Mouse (Mus musculus) embryonic facial prominence, embryonic 11.5 days (tissue): ENCODE measurements at regions not wholly inside any gene's neighbourhood (a gene's known extent, or its start where the extent isn't known, plus 50 kb on each side); places are given as distances from the start of the nearest gene placed in this dataset.

Experiments used
- ATAC-seq: fragments of 200-750 bp; cut with Nextera tagmentation; replicated peaks from 2 replicates; pipeline ENCODE4 v1.8.0; 2017; ENCODE audit warnings: low read depth; ENCODE audit not compliant: insufficient number of reproducible peaks, low FRiP score, low TSS enrichment
- DNase-seq: peaks from one replicate; pipeline ENCODE4 v3.0.0-alpha.2; 2015; ENCODE audit warnings: low spot score
- H3K27ac ChIP-seq: fragments of 300-500 bp; sonication (generic); replicated peaks from 2 replicates; pipeline ENCODE4 v1.5.1; 2014; ENCODE audit warnings: mild to moderate bottlenecking, low read depth, low read length, control low read depth
- H3K27me3 ChIP-seq: fragments of 300-500 bp; sonication (generic); 2 replicates; pipeline ENCODE4 v1.6.1; 2014; ENCODE audit warnings: mild to moderate bottlenecking, low read length, moderate library complexity, mixed read lengths; ENCODE audit not compliant: control insufficient read depth, insufficient read depth
- H3K36me3 ChIP-seq: fragments of 300-500 bp; sonication (generic); replicated peaks from 2 replicates; pipeline ENCODE4 v1.6.1; 2014; ENCODE audit warnings: low read depth, mild to moderate bottlenecking, low read length, moderate library complexity, mixed read lengths; ENCODE audit not compliant: control insufficient read depth, insufficient read depth
- H3K4me1 ChIP-seq: fragments of 300-500 bp; sonication (generic); 2 replicates; pipeline ENCODE4 v1.6.1; 2014; ENCODE audit warnings: low read length, mixed read lengths; ENCODE audit not compliant: control insufficient read depth, insufficient read depth
- H3K4me2 ChIP-seq: fragments of 300-500 bp; sonication (generic); 2 replicates; pipeline ENCODE4 v1.6.1; 2014; ENCODE audit warnings: low read depth, mild to moderate bottlenecking, control low read depth, low read length, moderate library complexity
- H3K4me3 ChIP-seq: fragments of 300-500 bp; sonication (generic); 2 replicates; pipeline ENCODE4 v1.5.1; 2014; ENCODE audit warnings: low read depth, low read length, control low read depth
- H3K9ac ChIP-seq: fragments of 300-500 bp; sonication (generic); replicated peaks from 2 replicates; pipeline ENCODE4 v1.6.1; 2014; ENCODE audit warnings: mild to moderate bottlenecking, control low read depth, low read length
- H3K9me3 ChIP-seq: fragments of 300-500 bp; sonication (generic); replicated peaks from 2 replicates; pipeline ENCODE4 v1.6.1; 2016; ENCODE audit warnings: mild to moderate bottlenecking, low read length, inconsistent platforms, mixed read lengths; ENCODE audit not compliant: control insufficient read depth
- WGBS: fragments of 180-500 bp; shearing (Covaris S2); extraction: QIAGEN DNeasy Blood & Tissue Kit; methylation state at CpG from one replicate; pipeline ENCODE4 v1.1.7; 2014; 5-methylcytosine and 5-hydroxymethylcytosine counted together

- Histone ChIP-seq H3K27me3 (no peaks in the 10 kb centered on the region), H3K4me3 (no peak overlapping the region), H3K4me2 (no peak overlapping the region), H3K4me1 (peaks cover 1% of the 10 kb centered on the region; the same call in 1 of the 2 replicates), H3K9me3 (no peaks in the 10 kb centered on the region), H3K9ac (no peak overlapping the region), H3K36me3 (no peaks in the 10 kb centered on the region), H3K27ac (no peak overlapping the region)
- WGBS: 89% methylated on average over 11 of the region's 11 CpGs
- ATAC-seq (no peak), DNase-seq (no peak)
Observed at GRCm38 (mm10) chr6:112205420-112205995, 68.0 kb upstream of the Lmcd1 start.

- Histone ChIP-seq H3K9me3 (no peaks in the 10 kb centered on the region), H3K36me3 (no peaks in the 10 kb centered on the region), H3K4me3 (no peak overlapping the region), H3K4me2 (no peak overlapping the region), H3K27me3 (no peaks in the 10 kb centered on the region), H3K27ac (no peak overlapping the region), H3K4me1 (peaks cover 3% of the 10 kb centered on the region; the same call in 1 of the 2 replicates), H3K9ac (no peak overlapping the region)
- DNase-seq (peak; percentile 78), ATAC-seq (no peak)
- 42% methylated on average over 5 of the region's 5 CpGs for WGBS
Observed at GRCm38 (mm10) chr6:112207229-112207628, 66.3 kb upstream of the Lmcd1 start.

- 0 out of 2 replicates have a peak overlapping the region, but pooled peaks have one; percentile 16 for H3K27ac ChIP-seq
- peaks cover 3% of the 10 kb centered on the region; the same call in 1 of the 2 replicates for H3K4me1 ChIP-seq
- H3K36me3 ChIP-seq: no peaks in the 10 kb centered on the region
- ATAC-seq (peak; percentile 84), DNase-seq (peak; percentile 73)
- H3K9me3 ChIP-seq: no peaks in the 10 kb centered on the region
- 19% methylated on average over 8 of the region's 8 CpGs for WGBS
- no peak overlapping the region for H3K9ac ChIP-seq
- H3K4me3 ChIP-seq: no peak overlapping the region
- no peak overlapping the region for H3K4me2 ChIP-seq
- no peaks in the 10 kb centered on the region for H3K27me3 ChIP-seq
Observed at GRCm38 (mm10) chr6:112210238-112210950, 63.2 kb upstream of the Lmcd1 start.

GRCm38 (mm10) chr6:112216868-112217267 is 56.7 kb upstream of the Lmcd1 start:
- no peak overlapping the region for H3K4me3 ChIP-seq
- no peak overlapping the region for H3K4me2 ChIP-seq
- H3K9me3 ChIP-seq: no peaks in the 10 kb centered on the region
- H3K36me3 ChIP-seq: no peaks in the 10 kb centered on the region
- no peak overlapping the region for H3K9ac ChIP-seq
- DNase-seq (no peak), ATAC-seq (no peak)
- H3K27me3 ChIP-seq: no peaks in the 10 kb centered on the region
- whole genome bisulfite sequencing: 85% methylated on average over 3 of the region's 3 CpGs
- no peaks in the 10 kb centered on the region for H3K4me1 ChIP-seq
- H3K27ac ChIP-seq: no peak overlapping the region

- no peak for ATAC-seq
Observed at GRCm38 (mm10) chr6:112218248-112218647, 55.3 kb upstream of the Lmcd1 start.

GRCm38 (mm10) chr6:112219641-112220040 is 53.9 kb upstream of the Lmcd1 start:
- Histone ChIP-seq H3K27me3 (no peaks in the 10 kb centered on the region), H3K4me3 (no peak overlapping the region), H3K9me3 (no peaks in the 10 kb centered on the region), H3K27ac (no peak overlapping the region), H3K36me3 (no peaks in the 10 kb centered on the region), H3K4me1 (no peaks in the 10 kb centered on the region), H3K4me2 (no peak overlapping the region), H3K9ac (no peak overlapping the region)
- ATAC-seq: no peak
- DNase-seq: no peak
- 89% methylated on average over 7 of the region's 7 CpGs for WGBS

More at GRCm38 (mm10) chr6:112218248-112218647, 55.3 kb upstream of the Lmcd1 start:
- no peak overlapping the region for H3K9ac ChIP-seq
- no peak overlapping the region for H3K27ac ChIP-seq
- no peaks in the 10 kb centered on the region for H3K4me1 ChIP-seq
- no peaks in the 10 kb centered on the region for H3K36me3 ChIP-seq
- no peak overlapping the region for H3K4me3 ChIP-seq
- 62% methylated on average over 1 of the region's 1 CpGs for WGBS
- no peak overlapping the region for H3K4me2 ChIP-seq
- no peaks in the 10 kb centered on the region for H3K9me3 ChIP-seq
- no peaks in the 10 kb centered on the region for H3K27me3 ChIP-seq
- peak; percentile 3 for DNase-seq

- H3K4me1 ChIP-seq: no peaks in the 10 kb centered on the region
- H3K27me3 ChIP-seq: no peaks in the 10 kb centered on the region
- H3K4me3 ChIP-seq: no peak overlapping the region
- no peaks in the 10 kb centered on the region for H3K9me3 ChIP-seq
- no peaks in the 10 kb centered on the region for H3K36me3 ChIP-seq
- ATAC-seq (no peak), DNase-seq (no peak)
- H3K9ac ChIP-seq: no peak overlapping the region
- no peak overlapping the region for H3K4me2 ChIP-seq
- 82% methylated on average over 3 of the region's 3 CpGs for WGBS
- H3K27ac ChIP-seq: no peak overlapping the region
Observed at GRCm38 (mm10) chr6:112220149-112220548, 53.4 kb upstream of the Lmcd1 start.

- Histone ChIP-seq H3K9me3 (no peaks in the 10 kb centered on the region), H3K27me3 (no peaks in the 10 kb centered on the region), H3K36me3 (no peaks in the 10 kb centered on the region), H3K4me1 (no peaks in the 10 kb centered on the region), H3K4me3 (no peak overlapping the region), H3K9ac (no peak overlapping the region), H3K4me2 (no peak overlapping the region), H3K27ac (no peak overlapping the region)
- 72% methylated on average over 2 of the region's 2 CpGs for WGBS
- no peak for DNase-seq
- ATAC-seq: no peak
Observed at GRCm38 (mm10) chr6:112221373-112221772, 52.2 kb upstream of the Lmcd1 start.
